Mouse (Mus musculus) thymus, postnatal 0 days (tissue): Measurements from ENCODE around the gene Cnn2. TPM values are rescaled to one million over a fixed set of nuclear protein-coding genes. Genes with fewer than 3 reads are reported as not detected.

Experiments
- DNase-seq: peaks from one replicate; pipeline ENCODE4 v3.0.0-alpha.2; 2015; ENCODE audit warnings: low spot score
- polyA plus RNA-seq: library from polyadenylated mRNA; unstranded; fragments of >200 nt; fragmentation: Nextera tagmentation; extraction: Ambion mirVana; gene quantifications from 2 replicates; pipeline ENCODE4 v1.2.1, GENCODE M21; 2015

Cnn2 gene
- polyA plus RNA-seq, 1 experiment from 2014 or later, result 137 TPM

- no peak for DNase-seq
These were observed 19.2 kb upstream of the Cnn2 start for GRCm38 (mm10) chr10:79969124-79969568.

- no peak for DNase-seq
These were observed 17.8 kb upstream of the Cnn2 start, which contains the start of gene Grin3b for GRCm38 (mm10) chr10:79970415-79971182. Gene Grin3b, plus strand, starts transcription at chr10:79970715.

- DNase-seq, result no peak
These were observed 17.2 kb upstream of the Cnn2 start for GRCm38 (mm10) chr10:79971183-79971497.

- DNase-seq, result no peak
These were observed 15.6 kb upstream of the Cnn2 start for GRCm38 (mm10) chr10:79972831-79973230.

GRCm38 (mm10) chr10:79974087-79974486, 14.3 kb upstream of the Cnn2 start:
- no peak for DNase-seq

GRCm38 (mm10) chr10:79974668-79975067, 13.7 kb upstream of the Cnn2 start:
- no peak for DNase-seq

GRCm38 (mm10) chr10:79976071-79976721, 12.2 kb upstream of the Cnn2 start:
- no peak for DNase-seq

GRCm38 (mm10) chr10:79976722-79977107, 11.7 kb upstream of the Cnn2 start:
- no peak for DNase-seq

- no peak for DNase-seq
These were observed 11.1 kb upstream of the Cnn2 start for GRCm38 (mm10) chr10:79977324-79977723.

GRCm38 (mm10) chr10:79978061-79978460, 10.3 kb upstream of the Cnn2 start:
- DNase-seq, result no peak

- no peak for DNase-seq
These were observed 8.8 kb upstream of the Cnn2 start for GRCm38 (mm10) chr10:79979401-79980155.

- DNase-seq, result no peak
These were observed 5.2 kb upstream of the Cnn2 start for GRCm38 (mm10) chr10:79983205-79983604.

GRCm38 (mm10) chr10:79983670-79984069, 4.7 kb upstream of the Cnn2 start:
- peak; percentile 72 for DNase-seq

GRCm38 (mm10) chr10:79984195-79984816, 4.1 kb upstream of the Cnn2 start, which contains the start of gene Tmem259:
Gene Tmem259, minus strand, starts transcription at chr10:79984330.
- DNase-seq, result peak; percentile 89

- DNase-seq, result peak; percentile 98
These were observed 3.5 kb upstream of the Cnn2 start for GRCm38 (mm10) chr10:79984871-79985270.

- peak; percentile 83 for DNase-seq
These were observed 2.8 kb upstream of the Cnn2 start for GRCm38 (mm10) chr10:79985334-79986231.

GRCm38 (mm10) chr10:79986232-79986878, 2.0 kb upstream of the Cnn2 start:
- DNase-seq, result no peak

GRCm38 (mm10) chr10:79986963-79987362, 1.4 kb upstream of the Cnn2 start:
- DNase-seq, result peak; percentile 92

- peak; percentile 14 for DNase-seq
These were observed 446 bp upstream of the Cnn2 start for GRCm38 (mm10) chr10:79987771-79988505.
